Comparison of ENCODE assay signal across 16 mouse cellular contexts in the genomic region with DNA sequence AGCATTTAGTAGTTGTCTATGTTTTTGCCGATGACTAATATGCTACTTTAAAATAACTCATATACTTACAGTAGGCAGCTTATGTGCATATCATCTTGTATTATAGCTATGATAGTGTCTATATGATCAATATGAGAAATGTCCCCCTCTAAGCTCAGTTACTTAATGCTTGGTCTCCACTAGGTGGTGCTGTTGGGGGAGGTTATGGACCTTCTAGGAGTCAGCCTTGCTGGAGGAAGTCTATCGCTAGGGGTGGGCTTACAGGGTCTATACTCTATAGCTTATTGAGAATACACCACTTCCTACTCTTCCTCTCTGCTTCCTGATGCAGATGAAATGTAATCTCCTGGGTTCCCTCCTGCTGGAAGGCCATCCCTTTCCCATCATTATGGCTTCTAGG.
DNase-seq lines count a peak whose midpoint lies in the region; ATAC-seq and TF ChIP-seq lines count a peak whose summit lies in the region.
"Had no signal": no experiment of that assay in that cellular context is flagged by ENCODE, and none has a peak within 500 bp of the region (broad histone marks: within the 10 kb centered on the region; RNA-seq: fewer than 3 reads in every experiment).

No protein-coding gene starts in this region.

- H3K9ac ChIP-seq in stomach, postnatal 0 days (ENCODE audit: low read length): no peak overlapping the region
- H3K9ac ChIP-seq in heart, embryonic 11.5 days (ENCODE audit: low read depth, low read length): no peak overlapping the region
- H3K9ac ChIP-seq: heart, embryonic 15.5 days; hindbrain, embryonic 15.5 days had no signal

- 93% methylated on average over 2 of the region's 2 CpGs for WGBS in stomach, postnatal 0 days
- WGBS in heart, embryonic 11.5 days (ENCODE audit: insufficient replicate concordance): 85% methylated on average over 2 of the region's 2 CpGs

- no peaks in the 10 kb centered on the region; the same call in 1 of the 2 replicates for H3K9me3 ChIP-seq in stomach, postnatal 0 days (ENCODE audit: control insufficient read depth, low read length)
- H3K9me3 ChIP-seq in heart, embryonic 11.5 days (replicated peaks; ENCODE audit: control insufficient read depth, low read length): no peaks in the 10 kb centered on the region
- H3K9me3 ChIP-seq: hindbrain, embryonic 15.5 days had no signal

- no peak for TF ChIP-seq EP300 in stomach, postnatal 0 days (optimal IDR thresholded peaks at IDR 0.05)

- no peak overlapping the region for H3K4me2 ChIP-seq in stomach, postnatal 0 days (replicated peaks; ENCODE audit: low read depth)
- no peak overlapping the region for H3K4me2 ChIP-seq in heart, embryonic 11.5 days
- H3K4me2 ChIP-seq: heart, embryonic 15.5 days; hindbrain, embryonic 15.5 days had no signal

- DNase-seq in gastrocnemius, adult 2 months: no peak
- DNase-seq in gastrocnemius, postnatal 10 days: no peak
- peak; percentile 25 for DNase-seq in thymus, postnatal 0 days (ENCODE audit: low spot score)
- no peak for DNase-seq in thymus, postnatal 36 days
- peak; percentile 9 for DNase-seq in c-Kit-positive CD71-positive TER-119-negative erythroid progenitor cells, embryonic 14.5 days (ENCODE audit: low read depth)
- no peak for DNase-seq in stomach, postnatal 0 days (ENCODE audit: low spot score)
- no peak for DNase-seq in gastrocnemius, postnatal 4 days (ENCODE audit: low spot score in 2 of 2)
- DNase-seq: adrenal gland, postnatal 36 days; cerebellum, adult 8-10 months; gastrocnemius, postnatal 25 days had no signal

- H3K27ac ChIP-seq in gastrocnemius, adult 2 months: no peak overlapping the region
- H3K27ac ChIP-seq in stomach, postnatal 0 days (replicated peaks): no peak overlapping the region
- H3K27ac ChIP-seq in heart, embryonic 11.5 days (ENCODE audit: low read depth, low read length): no peak overlapping the region
- H3K27ac ChIP-seq: embryonic facial prominence, embryonic 10.5 days; heart, embryonic 15.5 days; hindbrain, embryonic 15.5 days; kidney, postnatal 0 days had no signal

- no peaks in the 10 kb centered on the region for H3K27me3 ChIP-seq in stomach, postnatal 0 days (ENCODE audit: control insufficient read depth, insufficient read depth, low read length)
- H3K27me3 ChIP-seq in heart, embryonic 11.5 days (ENCODE audit: control insufficient read depth, insufficient read depth, low read length): no peaks in the 10 kb centered on the region
- H3K27me3 ChIP-seq: heart, embryonic 15.5 days; hindbrain, embryonic 15.5 days; megakaryocyte, embryonic 14.5 days had no signal

- ATAC-seq in stomach, postnatal 0 days (ENCODE audit: low FRiP score, low TSS enrichment): no peak
- ATAC-seq in heart, embryonic 11.5 days (replicated peaks; ENCODE audit: insufficient number of reproducible peaks, low FRiP score, low TSS enrichment): no peak

- H3K36me3 ChIP-seq in stomach, postnatal 0 days (ENCODE audit: control insufficient read depth, insufficient read depth, low read length): no peaks in the 10 kb centered on the region
- no peaks in the 10 kb centered on the region for H3K36me3 ChIP-seq in heart, embryonic 11.5 days (ENCODE audit: control insufficient read depth, insufficient read depth, low read length)
- H3K36me3 ChIP-seq: embryonic facial prominence, embryonic 10.5 days; heart, embryonic 15.5 days; hindbrain, embryonic 15.5 days had no signal

- H3K4me1 ChIP-seq in stomach, postnatal 0 days (replicated peaks; ENCODE audit: control insufficient read depth, insufficient read depth): no peaks in the 10 kb centered on the region
- H3K4me1 ChIP-seq in heart, embryonic 11.5 days (ENCODE audit: control insufficient read depth, insufficient read depth, low read length): no peaks in the 10 kb centered on the region
- H3K4me1 ChIP-seq: hindbrain, embryonic 15.5 days had no signal

- intact Hi-C loops in gastrocnemius, adult 2 months (cut with DNase I): no loop called here

- peak; percentile 5; the same call in 1 of the 2 replicates for TF ChIP-seq CTCF in gastrocnemius, adult 2 months (IDR thresholded peaks at IDR 0.05)
- TF ChIP-seq CTCF in stomach, postnatal 0 days (IDR thresholded peaks at IDR 0.05; ENCODE audit: low read depth): peak; percentile 47

- no peak overlapping the region for H3K4me3 ChIP-seq in gastrocnemius, adult 2 months
- H3K4me3 ChIP-seq in stomach, postnatal 0 days (ENCODE audit: low read depth, low read length): no peak overlapping the region
- no peak overlapping the region for H3K4me3 ChIP-seq in heart, embryonic 11.5 days (ENCODE audit: low read depth, low read length)
- H3K4me3 ChIP-seq: embryonic facial prominence, embryonic 10.5 days; heart, embryonic 15.5 days; hindbrain, embryonic 15.5 days; megakaryocyte, embryonic 14.5 days had no signal

Comparison
In these comparisons a context has a peak if more than half of its experiments do, and no peak if none do; other contexts are left out.
1. DNase-seq: peak in thymus, postnatal 0 days (single experiment) and c-Kit-positive CD71-positive TER-119-negative erythroid progenitor cells, embryonic 14.5 days (single experiment); none in gastrocnemius, adult 2 months (single experiment), gastrocnemius, postnatal 10 days (single experiment), thymus, postnatal 36 days (0 of 2), stomach, postnatal 0 days (single experiment) and gastrocnemius, postnatal 4 days (0 of 2).